Mouse (Mus musculus) ES-Bruce4 (cell line): ENCODE measurements around the gene Tesk1.

Experiments
- CTCF ChIP-seq: IDR thresholded peaks from one replicate; pipeline ENCODE4 v1.8.1; 2011; ENCODE audit warnings: low read depth, low read length
- EP300 ChIP-seq: IDR thresholded peaks from 2 replicates; pipeline ENCODE4 v1.6.1; 2011; ENCODE audit warnings: low read depth, low read length; ENCODE audit not compliant: insufficient read depth
- POLR2A ChIP-seq: IDR thresholded peaks from one replicate; pipeline ENCODE4 v1.8.1; 2011; ENCODE audit warnings: low read length; ENCODE audit not compliant: insufficient read depth

DNA sequence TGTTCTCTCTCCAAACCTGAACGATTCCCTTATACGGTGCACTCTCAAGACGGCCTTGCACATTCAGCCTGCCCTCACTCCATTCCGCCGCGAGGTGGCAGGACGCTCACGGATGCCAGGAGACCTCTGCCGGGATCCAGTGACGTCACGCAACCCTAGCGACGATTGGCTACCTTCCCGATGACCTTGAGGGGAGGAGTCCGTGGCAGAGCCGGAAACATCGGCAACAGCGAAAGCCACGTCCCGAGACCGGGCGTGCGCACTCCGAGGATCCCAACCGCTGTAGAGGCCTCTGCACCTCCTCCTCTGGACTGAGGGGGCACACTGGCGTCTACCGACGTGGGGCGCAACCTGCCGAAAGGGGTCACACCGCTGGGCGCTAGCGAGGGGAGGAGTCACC, 305 bp downstream of the Tesk1 start:
- TF ChIP-seq POLR2A (peak; percentile 77), EP300 (peak; percentile 46; the same call in 1 of the 2 replicates), CTCF (peak; percentile 93)
